Mouse (Mus musculus): Measurements from ENCODE around the gene Rasl11a.

Gene Rasl11a

GRCm38 (mm10) chr5:146844945-146845365 is at the start of gene Rasl11a:
Gene Rasl11a, plus strand, starts transcription at chr5:146845071.
- peak; percentile 57 for DNase-seq (ENCODE audit: low read depth, low spot score)

- DNase-seq (ENCODE audit: low read depth, low spot score) = no peak
These were observed 49.1 kb upstream of the Rasl11a start for GRCm38 (mm10) chr5:146795728-146796127.

GRCm38 (mm10) chr5:146798031-146798430 is 46.8 kb upstream of the Rasl11a start:
- no peak for DNase-seq (ENCODE audit: low read depth, low spot score)

GRCm38 (mm10) chr5:146806004-146806430 is 38.9 kb upstream of the Rasl11a start:
- DNase-seq (ENCODE audit: low read depth, low spot score) = no peak

- no peak for DNase-seq (ENCODE audit: low read depth, low spot score)
These were observed 34.9 kb upstream of the Rasl11a start for GRCm38 (mm10) chr5:146809951-146810350.

GRCm38 (mm10) chr5:146812866-146813265 is 32.0 kb upstream of the Rasl11a start:
- DNase-seq (ENCODE audit: low read depth, low spot score) = no peak

GRCm38 (mm10) chr5:146813421-146813820 is 31.4 kb upstream of the Rasl11a start:
- no peak for DNase-seq (ENCODE audit: low read depth, low spot score)

GRCm38 (mm10) chr5:146815394-146815793 is 29.5 kb upstream of the Rasl11a start:
- no peak for DNase-seq (ENCODE audit: low read depth, low spot score)

- DNase-seq (ENCODE audit: low read depth, low spot score) = no peak
These were observed 27.3 kb upstream of the Rasl11a start for GRCm38 (mm10) chr5:146817583-146817982.

GRCm38 (mm10) chr5:146818906-146819623 is 25.8 kb upstream of the Rasl11a start:
- no peak for DNase-seq (ENCODE audit: low read depth, low spot score)

GRCm38 (mm10) chr5:146823005-146823404 is 21.9 kb upstream of the Rasl11a start:
- no peak for DNase-seq (ENCODE audit: low read depth, low spot score)

- DNase-seq (ENCODE audit: low read depth, low spot score) = no peak
These were observed 15.3 kb upstream of the Rasl11a start for GRCm38 (mm10) chr5:146829528-146829927.

- DNase-seq (ENCODE audit: low read depth, low spot score) = no peak
These were observed 12.5 kb upstream of the Rasl11a start for GRCm38 (mm10) chr5:146832435-146832768.

- peak; percentile 96 for DNase-seq (ENCODE audit: low read depth, low spot score)
These were observed 12.0 kb upstream of the Rasl11a start, which contains the start of gene Rpl21 for GRCm38 (mm10) chr5:146832769-146833448. Gene Rpl21, plus strand, starts transcription at chr5:146832890.

GRCm38 (mm10) chr5:146833673-146834201 is 11.1 kb upstream of the Rasl11a start:
- DNase-seq (ENCODE audit: low read depth, low spot score) = no peak

- DNase-seq (ENCODE audit: low read depth, low spot score) = no peak
These were observed 9.9 kb upstream of the Rasl11a start for GRCm38 (mm10) chr5:146834959-146835358.

- no peak for DNase-seq (ENCODE audit: low read depth, low spot score)
These were observed 6.7 kb upstream of the Rasl11a start for GRCm38 (mm10) chr5:146837967-146838720.

GRCm38 (mm10) chr5:146838836-146839648 is 5.8 kb upstream of the Rasl11a start:
- DNase-seq (ENCODE audit: low read depth, low spot score) = no peak

GRCm38 (mm10) chr5:146839760-146840159 is 5.1 kb upstream of the Rasl11a start:
- DNase-seq (ENCODE audit: low read depth, low spot score) = no peak

- DNase-seq (ENCODE audit: low read depth, low spot score) = no peak
These were observed 4.4 kb upstream of the Rasl11a start for GRCm38 (mm10) chr5:146840422-146840821.

- no peak for DNase-seq (ENCODE audit: low read depth, low spot score)
These were observed 3.6 kb upstream of the Rasl11a start for GRCm38 (mm10) chr5:146841301-146841700.

Data from skeletal muscle tissue, adult 2 months (tissue).